Mouse (Mus musculus) kidney, embryonic 16.5 days (tissue): ENCODE measurements around the gene Pyroxd2. TPM values are rescaled to one million over a fixed set of nuclear protein-coding genes. Genes with fewer than 3 reads are reported as not detected.
"Not testable (repeated sequence)": the region's sequence is repeated elsewhere in the genome, so short reads cannot be mapped to it uniquely, and the experiment has no call there.

ENCODE experiments used
- ATAC-seq: fragments of 200-750 bp; cut with Nextera tagmentation; 2 replicates; pipeline ENCODE4 v1.8.0; 2017; ENCODE audit warnings: moderate TSS enrichment; ENCODE audit not compliant: low FRiP score, low TSS enrichment
- H3K27ac ChIP-seq: fragments of 300-500 bp; sonication (generic); 2 replicates; pipeline ENCODE4 v1.5.1; 2014; ENCODE audit warnings: low read length
- H3K27me3 ChIP-seq: fragments of 300-500 bp; sonication (generic); 2 replicates; pipeline ENCODE4 v1.6.1; 2014; ENCODE audit warnings: low read length, control low read depth, mixed read lengths; ENCODE audit not compliant: insufficient read depth
- H3K36me3 ChIP-seq: fragments of 300-500 bp; sonication (generic); 2 replicates; pipeline ENCODE4 v1.6.1; 2014; ENCODE audit warnings: low read length, control low read depth, mixed read lengths; ENCODE audit not compliant: insufficient read depth
- H3K4me1 ChIP-seq: fragments of 300-500 bp; sonication (generic); 2 replicates; pipeline ENCODE4 v1.6.1; 2014; ENCODE audit warnings: low read length, control low read depth, mixed read lengths; ENCODE audit not compliant: insufficient read depth
- H3K4me2 ChIP-seq: fragments of 300-500 bp; sonication (generic); replicated peaks from 2 replicates; pipeline ENCODE4 v1.6.1; 2014; ENCODE audit warnings: low read depth, low read length
- H3K4me3 ChIP-seq: fragments of 300-500 bp; sonication (generic); 2 replicates; pipeline ENCODE4 v1.5.1; 2014; ENCODE audit warnings: mild to moderate bottlenecking, low read length
- H3K9ac ChIP-seq: fragments of 300-500 bp; sonication (generic); replicated peaks from 2 replicates; pipeline ENCODE4 v1.6.1; 2014; ENCODE audit warnings: low read length
- H3K9me3 ChIP-seq: fragments of 300-500 bp; sonication (generic); 2 replicates; pipeline ENCODE4 v1.6.1; 2016; ENCODE audit warnings: low read length, control low read depth
- WGBS: fragments of 180-500 bp; shearing (Covaris S2); extraction: QIAGEN DNeasy Blood & Tissue Kit; methylation state at CpG from one replicate; pipeline ENCODE4 v1.1.7; 2014; 5-methylcytosine and 5-hydroxymethylcytosine counted together
- polyA plus RNA-seq: library from polyadenylated mRNA; unstranded; fragments of >200 nt; fragmentation: Nextera tagmentation; extraction: Ambion mirVana; gene quantifications from 2 replicates; pipeline ENCODE4 v1.2.1, GENCODE M21; 2015

Gene Pyroxd2
- polyA plus RNA-seq = 9.7 and 9.9 TPM in 2 replicates

- peak within 1 kb of the TSS; percentile 74 for H3K9ac ChIP-seq
- H3K36me3 ChIP-seq = no peaks in the 10 kb centered on the region
- peak; percentile 92 for ATAC-seq
- H3K27ac ChIP-seq = peak within 1 kb of the TSS; percentile 97
- peaks cover 45% of the 10 kb centered on the region for H3K4me1 ChIP-seq
- no peaks in the 10 kb centered on the region for H3K27me3 ChIP-seq
- peak within 1 kb of the TSS; percentile 66 for H3K4me2 ChIP-seq
- 2% methylated on average over 22 of the region's 22 CpGs for WGBS
- no peaks in the 10 kb centered on the region for H3K9me3 ChIP-seq
- H3K4me3 ChIP-seq = peak within 1 kb of the TSS; percentile 43
Measured at GRCm38 (mm10) chr19:42752363-42752931, at the start of gene Pyroxd2. Gene Pyroxd2 (minus strand): TSS chr19:42752775.

DNA sequence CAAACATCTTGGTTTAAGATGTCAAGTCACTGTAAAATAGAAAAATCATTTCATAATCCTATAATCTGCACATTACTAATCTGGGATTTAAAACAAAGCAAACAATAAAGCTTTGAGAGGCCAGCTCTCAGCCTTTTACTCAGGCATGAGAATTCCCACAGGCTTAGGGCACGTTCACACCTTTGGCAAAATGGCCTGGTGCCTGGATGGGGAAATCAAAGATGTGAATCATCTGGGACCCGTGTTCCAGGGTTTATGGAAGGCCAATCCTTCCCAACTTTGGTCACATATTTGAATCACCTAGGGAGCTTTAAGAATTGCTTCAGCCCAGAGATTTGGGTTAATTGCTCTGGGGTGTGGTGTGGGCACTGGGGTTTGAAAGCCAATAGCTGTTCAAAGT, 45.3 kb upstream of the Pyroxd2 start:
- Histone ChIP-seq H3K27ac (no peak overlapping the region), H3K36me3 (no peaks in the 10 kb centered on the region), H3K4me1 (peaks cover 5% of the 10 kb centered on the region; the same call in 1 of the 2 replicates), H3K4me2 (no peak overlapping the region), H3K4me3 (no peak overlapping the region), H3K9ac (no peak overlapping the region), H3K27me3 (peaks cover 4% of the 10 kb centered on the region; the same call in 1 of the 2 replicates), H3K9me3 (no peaks in the 10 kb centered on the region)
- ATAC-seq = no peak
- 44% methylated on average over 2 of the region's 2 CpGs for WGBS

GRCm38 (mm10) chr19:42795801-42796200, 43.2 kb upstream of the Pyroxd2 start:
- H3K4me2 ChIP-seq = peak overlapping the region; percentile 64
- H3K4me1 ChIP-seq = peaks cover 5% of the 10 kb centered on the region; the same call in 1 of the 2 replicates
- peak overlapping the region; percentile 43; the same call in 1 of the 2 replicates for H3K4me3 ChIP-seq
- H3K9me3 ChIP-seq = no peaks in the 10 kb centered on the region
- H3K9ac ChIP-seq = no peak overlapping the region
- no peak overlapping the region for H3K27ac ChIP-seq
- 22% methylated on average over 9 of the region's 9 CpGs for WGBS
- peaks cover 4% of the 10 kb centered on the region; the same call in 1 of the 2 replicates for H3K27me3 ChIP-seq
- no peak for ATAC-seq
- no peaks in the 10 kb centered on the region for H3K36me3 ChIP-seq

DNA sequence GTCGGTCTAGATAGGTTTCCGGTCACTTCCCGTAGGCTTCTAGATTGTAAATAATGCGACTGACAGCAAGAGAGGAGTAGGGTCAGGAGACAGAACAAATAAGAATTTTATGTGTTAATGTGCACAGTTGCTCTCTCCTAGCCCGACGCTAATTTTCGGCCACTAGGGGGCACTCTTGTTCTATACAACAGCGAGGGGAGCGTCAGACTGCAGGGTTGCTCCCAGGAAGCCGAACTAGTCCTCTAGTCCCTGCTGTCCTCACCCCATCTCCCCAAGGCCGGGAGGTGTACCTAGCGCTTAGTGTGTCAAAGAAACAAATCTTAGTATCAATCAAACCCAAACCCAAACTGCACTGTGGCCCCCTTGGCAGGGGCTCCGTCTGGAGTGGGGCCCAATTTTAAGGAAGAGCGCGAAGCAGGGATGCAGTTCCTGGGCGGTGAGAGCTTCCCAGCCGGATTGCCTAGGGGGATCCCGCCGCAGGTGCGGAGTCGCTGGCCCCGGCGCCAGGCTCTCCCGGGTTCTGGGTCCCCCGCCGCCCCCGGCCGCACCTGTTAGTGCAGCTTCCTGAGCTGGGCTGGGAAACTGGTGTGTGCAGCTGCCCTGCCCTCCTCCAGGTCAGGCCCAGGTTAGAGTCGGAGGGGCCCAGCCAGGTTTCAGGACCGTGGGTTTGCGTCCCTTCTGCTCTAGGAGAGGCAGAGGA, 42.5 kb upstream of the Pyroxd2 start:
- WGBS = under 1% methylated on average over 31 of the region's 31 CpGs
- H3K27ac ChIP-seq = no peak overlapping the region
- peaks cover 5% of the 10 kb centered on the region; the same call in 1 of the 2 replicates for H3K4me1 ChIP-seq
- peak overlapping the region; percentile 52 for H3K9ac ChIP-seq
- no peaks in the 10 kb centered on the region for H3K9me3 ChIP-seq
- peak overlapping the region; percentile 43 for H3K4me3 ChIP-seq
- peaks cover 4% of the 10 kb centered on the region; the same call in 1 of the 2 replicates for H3K27me3 ChIP-seq
- ATAC-seq = peak; percentile 91
- H3K36me3 ChIP-seq = no peaks in the 10 kb centered on the region
- peak overlapping the region; percentile 64 for H3K4me2 ChIP-seq

DNA sequence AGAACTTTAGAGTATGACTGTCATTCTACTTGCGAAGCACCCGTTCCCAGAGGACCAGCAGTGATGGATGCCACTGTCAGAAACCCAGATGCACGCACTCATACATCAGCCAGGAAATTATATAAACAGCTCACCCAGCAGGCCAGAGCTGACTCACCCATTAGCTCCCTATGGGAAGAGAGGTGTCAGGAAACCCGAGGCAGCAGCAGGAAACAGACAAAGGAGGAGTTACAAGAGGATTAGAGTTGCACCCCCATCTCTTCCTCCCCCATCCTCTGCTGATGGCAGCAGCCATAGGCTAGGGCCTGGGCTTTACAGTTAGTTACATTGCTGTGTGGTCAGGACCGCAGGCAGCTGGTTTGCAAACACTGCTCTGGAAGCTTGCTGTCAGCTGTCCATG, 35.7 kb upstream of the Pyroxd2 start:
- H3K36me3 ChIP-seq = no peaks in the 10 kb centered on the region
- peaks cover 4% of the 10 kb centered on the region; the same call in 1 of the 2 replicates for H3K27me3 ChIP-seq
- ATAC-seq = peak; percentile 31; the same call in 1 of the 2 replicates
- peaks cover 8% of the 10 kb centered on the region; the same call in 1 of the 2 replicates for H3K4me1 ChIP-seq
- no peak overlapping the region for H3K4me3 ChIP-seq
- H3K9ac ChIP-seq = no peak overlapping the region
- no peak overlapping the region for H3K4me2 ChIP-seq
- H3K27ac ChIP-seq = no peak overlapping the region
- H3K9me3 ChIP-seq = no peaks in the 10 kb centered on the region
- WGBS = 26% methylated on average over 5 of the region's 5 CpGs

DNA sequence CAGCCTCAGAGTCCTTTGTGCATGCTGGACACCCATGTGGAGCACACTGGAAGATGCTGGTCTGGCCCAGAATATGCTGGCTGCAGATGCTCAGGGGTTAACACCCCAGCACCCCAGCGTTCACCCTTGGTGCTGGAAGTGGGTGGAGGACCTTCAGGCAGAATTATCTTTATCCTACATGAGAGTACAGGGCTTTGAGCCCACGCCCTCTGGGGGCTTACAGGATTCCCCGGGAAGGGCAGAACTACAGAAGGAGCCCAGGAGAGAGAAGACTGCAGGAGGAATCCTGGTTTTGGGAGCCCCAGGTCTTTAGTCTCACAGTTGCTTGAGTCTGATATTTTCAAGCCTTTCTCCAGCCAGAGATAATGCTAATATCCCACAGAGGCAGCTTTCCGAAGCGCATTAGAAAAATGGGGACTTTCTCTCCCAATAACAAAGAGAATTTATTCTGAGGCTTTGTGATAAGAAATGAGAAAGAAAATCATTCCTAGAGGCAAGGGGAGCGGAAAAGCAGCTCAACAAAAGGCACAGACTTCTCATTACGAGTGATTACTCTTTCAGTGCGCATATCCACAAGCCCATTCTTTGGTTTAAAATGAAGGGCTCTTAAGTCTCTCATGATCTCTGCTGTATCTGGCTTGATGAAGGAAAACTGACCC, 33.1 kb upstream of the Pyroxd2 start:
- WGBS = 73% methylated on average over 8 of the region's 8 CpGs
- no peak overlapping the region for H3K4me3 ChIP-seq
- no peak overlapping the region for H3K4me2 ChIP-seq
- H3K9me3 ChIP-seq = no peaks in the 10 kb centered on the region
- no peaks in the 10 kb centered on the region for H3K27me3 ChIP-seq
- no peak for ATAC-seq
- no peaks in the 10 kb centered on the region for H3K36me3 ChIP-seq
- no peak overlapping the region for H3K9ac ChIP-seq
- H3K4me1 ChIP-seq = peaks cover 8% of the 10 kb centered on the region; the same call in 1 of the 2 replicates
- H3K27ac ChIP-seq = no peak overlapping the region

GRCm38 (mm10) chr19:42785129-42785528, 32.6 kb upstream of the Pyroxd2 start:
- H3K9me3 ChIP-seq = no peaks in the 10 kb centered on the region
- no peaks in the 10 kb centered on the region for H3K27me3 ChIP-seq
- H3K4me2 ChIP-seq = no peak overlapping the region
- no peaks in the 10 kb centered on the region for H3K36me3 ChIP-seq
- H3K9ac ChIP-seq = no peak overlapping the region
- no peak for ATAC-seq
- peaks cover 9% of the 10 kb centered on the region for H3K4me1 ChIP-seq
- H3K27ac ChIP-seq = no peak overlapping the region
- WGBS = 33% methylated on average over 2 of the region's 2 CpGs
- H3K4me3 ChIP-seq = no peak overlapping the region

DNA sequence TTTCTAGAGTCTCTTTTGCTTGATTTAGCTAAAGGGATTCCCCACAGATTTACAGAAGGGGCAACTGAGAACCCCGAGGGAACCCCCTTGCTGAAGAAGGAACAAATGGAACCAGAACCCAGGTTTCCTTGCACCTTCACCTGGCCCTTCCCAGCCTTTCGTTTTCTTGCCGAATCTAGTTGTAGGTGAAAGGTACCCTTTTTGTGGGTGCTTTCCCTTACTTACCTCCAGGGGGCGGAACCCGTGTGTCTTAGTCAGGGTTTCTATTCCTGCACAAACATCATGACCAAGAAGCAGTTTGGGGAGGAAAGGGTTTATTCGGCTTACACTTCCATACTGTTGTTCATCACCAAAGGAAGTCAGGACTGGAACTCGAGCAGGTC, 27.6 kb upstream of the Pyroxd2 start:
- 51% methylated on average over 7 of the region's 7 CpGs for WGBS
- Histone ChIP-seq H3K4me3 (peak overlapping the region; percentile 60), H3K27ac (peak overlapping the region; percentile 72; the same call in 1 of the 2 replicates), H3K4me1 (peaks cover 11% of the 10 kb centered on the region), H3K4me2 (peak overlapping the region; percentile 79), H3K9ac (peak overlapping the region; percentile 69)
- H3K27me3 ChIP-seq, H3K36me3 ChIP-seq, ATAC-seq, H3K9me3 ChIP-seq: not testable (repeated sequence)

DNA sequence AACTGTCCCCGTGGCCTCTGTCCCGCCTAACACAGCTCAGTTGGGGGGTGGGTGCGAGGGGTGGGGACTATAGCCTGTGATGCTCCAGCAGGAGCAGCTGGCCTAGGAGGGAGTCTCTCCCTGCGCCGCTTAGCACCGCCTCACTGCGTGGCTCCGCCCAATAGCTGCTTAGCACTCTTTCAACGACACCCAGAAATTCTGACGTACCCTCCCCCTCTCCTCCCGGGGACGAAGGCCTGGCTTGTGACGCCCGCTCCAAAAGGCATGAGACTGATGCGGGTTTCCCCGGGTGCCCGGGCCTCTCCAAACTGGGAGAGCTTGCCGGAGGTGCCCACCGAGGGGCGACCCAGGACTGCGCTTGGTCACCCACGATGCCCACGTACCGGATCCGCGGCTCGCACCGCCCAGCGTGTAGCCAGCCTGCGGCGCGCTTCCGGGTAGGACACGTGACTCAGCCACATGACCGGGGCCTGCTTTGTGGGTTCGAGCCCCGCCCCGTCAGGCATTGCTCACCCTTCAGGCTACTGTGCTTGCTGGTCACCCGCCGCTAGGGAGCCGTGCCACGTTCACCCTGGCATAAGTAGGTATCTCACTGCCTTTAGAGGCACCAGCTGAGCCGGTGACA, 27.1 kb upstream of the Pyroxd2 start, which contains the start of gene Hps1:
TSS of gene Hps1 (minus strand) at position 448 of the 625 bp plus-strand sequence.
- peak; percentile 98 for ATAC-seq
- Histone ChIP-seq H3K4me3 (peak within 1 kb of the TSS; percentile 60), H3K27me3 (no peaks in the 10 kb centered on the region), H3K36me3 (no peaks in the 10 kb centered on the region), H3K27ac (peak within 1 kb of the TSS; percentile 72), H3K9me3 (no peaks in the 10 kb centered on the region), H3K4me1 (peaks cover 10% of the 10 kb centered on the region), H3K9ac (peak within 1 kb of the TSS; percentile 69), H3K4me2 (peak within 1 kb of the TSS; percentile 79)
- WGBS = under 1% methylated on average over 43 of the region's 43 CpGs
